Mouse (Mus musculus): ENCODE measurements around the gene Sft2d2. TPM values are rescaled to one million over a fixed set of nuclear protein-coding genes. Genes with fewer than 3 reads are reported as not detected.

The Sft2d2 gene
- total RNA-seq (2015; ENCODE audit: low replicate concordance) (5.4 and 7.9 TPM in 2 replicates), total RNA-seq (2017; ENCODE audit: low replicate concordance) (6.2 and 8.2 TPM in 2 replicates)

DNA sequence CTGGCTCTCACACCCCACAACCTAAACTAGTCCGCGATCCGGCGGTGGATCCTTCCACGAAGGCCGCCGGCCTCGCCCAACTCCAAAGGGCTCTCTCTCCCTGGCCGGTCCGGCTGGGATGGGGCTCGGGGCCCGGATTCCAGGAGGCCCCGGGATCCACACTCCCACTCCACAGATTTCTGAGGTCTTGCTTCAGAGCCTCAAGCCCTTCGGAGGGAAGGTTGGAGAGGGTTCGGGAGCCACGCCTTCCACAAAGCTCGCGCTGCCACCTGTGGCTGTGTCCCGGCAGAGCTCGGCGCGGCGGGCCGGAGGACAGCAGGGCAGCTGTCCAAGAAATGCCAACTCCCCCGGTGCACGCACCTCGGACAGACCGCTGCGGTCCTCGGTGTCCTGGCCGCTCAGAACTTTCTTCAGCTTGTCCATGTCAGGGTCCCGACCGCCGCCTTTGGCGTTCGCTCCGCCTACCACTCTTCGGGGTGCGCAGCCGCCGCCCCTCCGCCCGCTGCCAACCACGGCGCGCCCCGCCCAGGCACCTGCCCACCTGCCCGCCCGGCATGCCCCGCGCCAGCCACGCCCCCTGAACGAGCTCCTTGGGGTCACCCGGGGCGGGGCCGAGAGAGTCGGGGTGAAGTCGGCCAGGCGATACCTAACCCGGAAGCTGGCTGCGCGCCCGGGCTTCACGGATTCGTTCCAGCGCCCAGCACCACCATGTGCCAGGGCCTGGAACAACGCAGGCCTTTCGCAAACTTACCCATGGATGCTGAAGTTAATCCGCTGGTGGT, at the start of gene Sft2d2:
Gene Sft2d2 (minus strand): TSS at position 559 of the 782 bp plus-strand sequence.
- ATAC-seq (replicated peaks; ENCODE audit: low FRiP score, poor library complexity, severe bottlenecking), result peak; percentile 87

DNA sequence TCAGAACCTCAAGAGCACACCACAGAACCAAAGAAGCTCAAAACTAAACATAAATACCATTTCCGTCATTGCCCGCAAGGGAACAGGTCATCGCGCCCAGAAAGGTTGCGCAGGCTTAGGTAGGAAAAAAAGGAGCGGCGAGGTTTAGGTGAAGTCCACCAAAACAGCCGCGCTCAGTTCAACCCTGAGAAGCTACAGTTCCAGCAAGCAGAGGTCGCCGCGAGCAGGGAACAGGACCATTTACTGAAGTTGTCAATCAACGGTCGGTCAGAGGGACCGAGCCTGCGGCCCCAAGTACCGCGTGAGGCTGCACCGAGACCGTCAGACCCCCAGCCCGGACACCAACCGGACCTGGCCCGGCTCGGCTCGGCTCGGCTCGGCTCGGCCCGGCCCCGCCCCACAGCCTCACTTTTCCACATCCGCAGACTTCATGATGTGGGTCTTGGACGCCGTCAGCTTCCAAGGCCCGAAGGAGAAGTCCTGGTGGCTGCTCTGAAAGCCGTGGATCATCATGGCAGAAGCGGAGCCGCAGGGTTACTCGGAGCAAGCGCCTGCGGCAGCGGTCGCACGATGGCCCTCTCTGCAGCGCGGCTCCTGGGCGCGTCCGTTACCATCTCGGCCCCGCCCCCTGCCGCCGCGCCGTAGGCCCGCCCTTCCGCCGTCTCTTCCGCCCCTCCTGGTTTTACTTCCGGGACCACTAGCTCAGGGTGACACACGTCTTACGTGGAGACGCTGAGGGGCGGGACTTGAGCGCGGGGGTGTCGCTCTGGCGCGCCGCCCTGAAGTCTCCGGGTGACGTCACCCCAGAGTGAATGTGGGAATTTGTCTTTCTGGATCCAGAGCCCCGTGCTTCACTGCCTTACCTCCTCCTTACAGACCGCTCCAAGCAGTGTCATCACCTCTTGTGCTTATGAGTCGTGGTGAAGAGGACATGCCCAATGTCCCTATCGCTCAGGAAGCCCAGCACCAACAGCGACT, 42.4 kb upstream of the Sft2d2 start, which contains the start of gene Tiprl:
Gene Tiprl (minus strand): TSS at position 676 of the 978 bp plus-strand sequence.
- ATAC-seq (replicated peaks; ENCODE audit: low FRiP score, poor library complexity, severe bottlenecking), result peak; percentile 98

- ATAC-seq (replicated peaks; ENCODE audit: low FRiP score, poor library complexity, severe bottlenecking), result no peak
Measured at GRCm38 (mm10) chr1:165235846-165236245, 41.6 kb upstream of the Sft2d2 start.

DNA sequence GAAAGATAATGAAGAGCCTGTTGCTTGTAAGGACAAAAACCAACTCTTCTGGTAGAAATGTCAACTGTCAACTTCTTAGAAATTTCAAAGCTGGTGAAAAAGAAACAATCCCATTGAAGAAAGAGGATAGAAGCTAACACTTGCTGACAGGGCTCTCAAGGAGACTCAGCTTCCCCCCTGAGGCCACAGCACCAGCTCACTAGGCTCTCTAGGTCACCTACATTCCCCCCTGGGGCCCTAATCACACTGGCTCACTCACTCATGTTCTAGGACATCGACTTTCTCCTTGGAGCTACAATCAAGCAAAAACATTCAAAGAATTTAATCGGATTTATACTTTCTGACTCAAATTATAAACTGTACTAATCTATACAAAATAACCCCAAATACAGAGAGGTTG, 39.6 kb upstream of the Sft2d2 start:
- no peak for ATAC-seq (replicated peaks; ENCODE audit: low FRiP score, poor library complexity, severe bottlenecking)

DNA sequence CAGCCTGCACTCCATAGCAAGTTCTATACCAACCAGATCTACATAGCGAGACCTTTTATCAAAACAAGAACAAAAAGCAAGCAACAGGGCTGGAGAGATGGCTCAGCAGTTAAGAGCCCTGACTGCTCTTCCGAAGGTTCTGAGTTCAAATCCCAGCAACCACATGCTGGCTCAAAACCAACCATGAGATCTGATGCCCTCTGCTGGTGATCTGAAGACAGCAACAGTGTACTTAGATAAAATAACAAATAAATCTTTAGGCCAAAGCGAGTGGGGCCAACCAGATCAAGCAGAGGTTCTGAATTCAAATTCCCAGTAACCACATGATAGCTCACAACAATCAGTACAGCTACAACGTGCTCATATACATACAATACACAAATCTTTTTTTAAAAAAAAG, 36.5 kb upstream of the Sft2d2 start:
- no peak for ATAC-seq (replicated peaks; ENCODE audit: low FRiP score, poor library complexity, severe bottlenecking)

DNA sequence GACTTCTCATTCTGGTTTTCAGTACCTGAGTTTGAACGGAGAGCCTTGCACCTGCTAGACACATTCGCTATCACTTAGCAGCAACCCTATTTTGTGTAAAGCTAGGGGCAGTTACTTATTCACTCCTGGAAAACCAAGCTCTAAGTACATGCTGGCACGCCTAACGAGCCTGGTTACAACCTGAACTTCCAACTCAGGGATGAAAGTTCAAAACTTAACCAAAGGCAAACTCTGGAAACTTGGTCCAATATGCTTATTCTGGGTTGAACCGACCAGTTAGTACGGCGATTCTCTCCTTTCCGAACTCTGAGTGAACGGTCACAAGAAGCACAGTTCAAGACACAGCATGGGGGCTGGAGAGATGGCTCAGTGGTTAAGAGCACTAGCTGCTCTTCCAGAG, 35.3 kb upstream of the Sft2d2 start:
- ATAC-seq (replicated peaks; ENCODE audit: low FRiP score, poor library complexity, severe bottlenecking), result no peak

DNA sequence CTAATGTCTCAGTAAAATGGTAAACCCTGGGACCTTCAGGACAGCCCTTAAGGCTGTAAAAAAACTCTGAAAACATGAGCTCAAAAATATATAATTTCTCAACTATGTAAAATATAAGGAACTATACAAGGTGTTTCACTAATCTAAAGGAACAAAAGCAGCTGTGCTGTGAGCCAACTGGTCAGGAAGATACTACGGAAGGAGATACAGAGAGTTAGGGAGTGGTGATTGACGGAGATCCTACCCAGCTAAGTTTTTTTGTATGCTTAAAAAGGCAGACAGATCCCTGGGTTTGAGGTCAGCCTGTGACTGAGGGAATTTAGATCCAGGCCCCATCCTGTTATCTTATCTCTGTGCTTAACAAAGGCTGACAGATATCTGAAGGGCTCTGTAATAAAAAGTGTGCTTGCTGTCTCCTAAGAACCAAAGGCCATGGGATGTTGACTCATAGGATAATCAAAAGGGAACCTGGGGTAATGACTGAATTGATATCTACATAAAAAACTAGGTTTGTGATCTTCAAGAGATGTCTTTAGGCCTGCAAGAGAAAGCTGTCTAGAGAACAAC, 22.9 kb upstream of the Sft2d2 start:
- ATAC-seq (replicated peaks; ENCODE audit: low FRiP score, poor library complexity, severe bottlenecking), result no peak

DNA sequence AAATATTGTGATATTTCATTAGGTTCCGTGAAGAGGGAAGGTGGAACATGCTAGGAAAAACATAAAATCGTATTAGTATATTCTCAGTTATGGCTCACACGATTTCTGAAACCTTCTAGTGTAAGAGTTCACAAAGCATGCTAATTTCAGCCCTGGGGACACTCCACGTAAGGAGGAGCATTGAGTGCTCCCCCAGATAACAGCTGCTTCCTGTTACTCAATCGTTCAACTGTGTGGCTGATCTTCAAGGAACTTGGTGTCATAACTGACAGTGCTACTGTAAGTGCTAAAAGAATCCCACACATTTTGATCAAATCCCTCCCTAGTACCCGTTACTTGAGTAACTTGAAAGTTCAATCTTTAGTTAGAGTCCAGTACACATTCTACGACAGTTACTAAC, 21.6 kb upstream of the Sft2d2 start:
- no peak for ATAC-seq (replicated peaks; ENCODE audit: low FRiP score, poor library complexity, severe bottlenecking)

- ATAC-seq (replicated peaks; ENCODE audit: low FRiP score, poor library complexity, severe bottlenecking), result no peak
Measured at GRCm38 (mm10) chr1:165205591-165205990, 11.4 kb upstream of the Sft2d2 start.

DNA sequence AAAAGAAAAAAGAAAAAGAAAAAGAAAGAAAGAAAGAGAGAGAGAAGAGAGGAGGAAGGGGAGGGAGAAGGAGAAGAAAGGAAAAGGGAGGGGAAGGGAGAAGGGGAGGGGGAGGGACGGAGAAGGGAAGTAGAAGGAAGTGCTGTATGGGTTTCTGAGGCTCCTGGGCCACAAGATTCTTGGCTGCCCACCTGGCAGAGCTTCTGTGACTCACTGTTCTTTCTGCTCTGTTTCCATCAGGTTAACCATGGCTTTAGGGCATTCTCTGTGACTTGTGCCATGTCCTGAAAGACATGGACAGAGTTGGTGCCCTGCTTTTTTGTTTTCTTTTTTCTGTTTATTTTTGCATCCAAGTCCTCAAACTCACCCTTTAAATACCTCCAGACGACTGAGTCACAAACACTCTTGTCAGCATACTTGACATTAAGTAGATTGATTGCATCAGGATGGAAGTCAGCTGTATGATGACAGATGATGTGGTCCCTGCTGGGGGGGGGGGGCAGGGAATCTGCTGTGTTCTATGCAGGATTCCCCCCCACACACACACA, 9.3 kb upstream of the Sft2d2 start:
- ATAC-seq (replicated peaks; ENCODE audit: low FRiP score, poor library complexity, severe bottlenecking), result no peak

- ATAC-seq (replicated peaks; ENCODE audit: low FRiP score, poor library complexity, severe bottlenecking), result no peak
Measured at GRCm38 (mm10) chr1:165201445-165202012, 7.3 kb upstream of the Sft2d2 start.

DNA sequence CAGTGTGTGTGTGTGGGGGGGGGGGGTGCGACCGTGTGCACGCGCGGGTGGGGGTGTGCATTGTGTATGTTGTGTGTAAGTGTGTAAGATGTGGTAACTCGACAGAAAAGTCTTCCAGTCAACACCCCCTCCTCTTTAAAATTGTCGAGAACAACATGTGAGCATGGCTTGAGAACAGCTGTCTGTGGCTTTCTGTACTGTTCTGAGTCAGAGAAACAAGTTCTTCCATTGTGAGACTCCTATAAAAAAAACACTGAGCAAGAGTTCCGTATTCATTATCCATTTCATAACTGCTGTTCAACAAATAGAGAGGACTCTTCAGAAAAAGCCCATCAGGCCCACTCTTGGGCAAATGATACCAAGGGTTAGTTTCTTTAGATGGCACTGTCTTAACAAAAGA, 6.5 kb upstream of the Sft2d2 start:
- ATAC-seq (replicated peaks; ENCODE audit: low FRiP score, poor library complexity, severe bottlenecking), result no peak

DNA sequence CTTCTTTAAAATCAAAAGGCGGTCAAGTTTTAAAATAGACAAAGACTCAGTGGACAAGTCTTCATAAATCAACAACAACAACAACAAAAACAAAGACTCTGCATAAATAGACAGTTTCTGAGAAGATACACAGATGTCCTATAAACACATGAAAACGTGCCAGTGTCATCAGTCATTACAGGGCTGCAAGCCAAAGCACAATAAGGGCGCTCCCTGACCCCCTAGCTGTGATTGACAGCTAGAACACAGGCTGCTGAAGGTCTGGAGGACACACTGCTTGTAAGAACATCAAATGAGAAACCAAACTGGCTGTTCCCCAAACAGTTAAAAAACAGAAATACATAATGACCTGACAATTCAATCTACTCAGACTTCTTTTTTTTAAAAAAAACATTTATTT, 5.4 kb upstream of the Sft2d2 start:
- ATAC-seq (replicated peaks; ENCODE audit: low FRiP score, poor library complexity, severe bottlenecking), result no peak

GRCm38 (mm10) chr1:165198951-165199350, 4.7 kb upstream of the Sft2d2 start:
- ATAC-seq (replicated peaks; ENCODE audit: low FRiP score, poor library complexity, severe bottlenecking), result no peak

- no peak for ATAC-seq (replicated peaks; ENCODE audit: low FRiP score, poor library complexity, severe bottlenecking)
Measured at GRCm38 (mm10) chr1:165197875-165198274, 3.6 kb upstream of the Sft2d2 start.

DNA sequence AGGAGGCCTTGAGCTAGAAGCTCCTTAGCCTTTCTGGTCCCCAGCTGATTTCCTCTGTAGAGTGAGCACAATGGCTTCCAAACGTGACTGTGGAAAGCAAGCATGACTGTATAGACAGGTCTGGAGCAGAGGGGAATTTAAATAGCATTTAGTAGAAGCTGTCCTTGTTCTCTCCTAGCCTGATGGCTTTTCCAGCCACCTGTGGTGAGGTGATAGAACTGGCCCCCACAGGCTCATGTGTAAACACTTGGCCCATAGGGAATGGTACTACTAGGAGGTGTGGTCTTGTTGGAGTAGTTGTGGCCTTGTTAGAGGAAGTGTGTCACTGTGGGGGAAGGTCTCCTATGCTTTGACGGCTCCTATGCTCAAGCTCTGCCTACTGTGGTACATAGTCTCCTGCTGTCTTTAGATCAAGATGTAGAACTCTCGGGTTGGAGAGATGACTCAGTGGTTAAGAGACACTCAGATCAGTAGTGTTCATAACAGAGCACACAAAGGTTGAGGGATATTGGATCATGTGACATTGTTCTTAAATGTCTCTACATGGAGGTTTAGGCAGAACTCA, 1.2 kb upstream of the Sft2d2 start:
- ATAC-seq (replicated peaks; ENCODE audit: low FRiP score, poor library complexity, severe bottlenecking), result no peak

DNA sequence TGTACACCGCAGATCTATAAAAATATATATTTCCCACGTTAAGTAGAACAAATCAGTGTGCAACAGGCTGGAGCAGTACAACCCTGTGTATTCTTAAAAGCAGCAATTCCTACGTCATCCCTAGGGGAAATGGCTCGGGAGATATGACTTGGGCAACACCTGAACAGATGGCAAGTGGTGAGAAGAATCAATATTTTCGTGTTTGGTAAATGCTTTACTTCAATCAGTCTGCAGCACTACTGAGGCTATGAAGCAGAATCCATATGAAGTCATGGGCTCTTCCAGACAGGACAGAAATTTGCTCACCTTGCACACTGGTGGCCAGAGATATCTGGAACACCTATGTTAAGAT, 400 bp upstream of the Sft2d2 start:
- peak; percentile 27 for ATAC-seq (replicated peaks; ENCODE audit: low FRiP score, poor library complexity, severe bottlenecking)

DNA sequence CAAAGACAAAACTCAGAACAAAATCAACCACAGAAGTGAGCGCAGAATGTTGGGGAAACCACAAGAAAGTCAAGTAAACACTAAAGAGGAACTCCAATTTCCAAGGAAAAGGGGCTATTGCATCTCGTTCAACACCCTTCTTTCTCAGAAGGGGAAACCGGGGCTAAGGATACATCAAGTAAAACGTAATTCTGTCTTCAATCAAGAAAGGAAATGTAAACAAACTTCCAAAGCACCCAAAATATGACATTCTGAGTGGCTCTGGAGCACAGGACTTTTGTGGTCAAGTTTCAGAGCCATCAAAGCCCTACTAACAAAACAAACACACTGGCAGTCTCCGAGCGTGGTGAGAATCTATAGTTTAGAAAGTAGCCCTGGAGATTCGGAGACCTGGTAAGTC, 812 bp downstream of the Sft2d2 start:
- no peak for ATAC-seq (replicated peaks; ENCODE audit: low FRiP score, poor library complexity, severe bottlenecking)

DNA sequence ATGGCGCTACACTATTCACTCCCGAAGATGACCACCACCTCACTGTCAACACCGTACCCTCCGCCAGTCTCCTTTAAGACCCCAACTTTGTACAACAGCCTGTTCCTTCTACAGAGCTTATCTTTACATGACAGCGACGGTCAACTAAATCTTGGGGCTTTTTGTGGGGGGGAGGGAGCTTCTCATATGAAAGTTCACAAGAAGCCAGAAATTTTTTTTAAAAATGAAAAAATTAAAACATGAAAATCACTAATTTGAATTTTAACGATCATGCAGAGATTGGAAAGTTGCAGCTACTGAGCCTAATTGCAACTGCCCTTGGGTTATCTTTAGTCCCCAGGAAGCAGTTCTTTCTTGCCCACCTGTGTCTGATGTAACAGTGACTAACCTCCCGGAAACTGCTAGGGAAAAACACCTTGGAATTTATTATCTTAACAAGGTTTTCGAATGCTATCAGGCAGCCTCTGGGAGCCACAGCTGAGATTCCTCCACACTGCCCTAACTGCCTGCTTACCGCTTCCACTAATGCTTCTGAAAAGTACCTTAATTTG, 1.4 kb downstream of the Sft2d2 start:
- ATAC-seq (replicated peaks; ENCODE audit: low FRiP score, poor library complexity, severe bottlenecking), result no peak
